Mouse (Mus musculus) left cerebral cortex, adult 2 months (tissue): ENCODE data around the gene Smpx. TPM values are rescaled to one million over a fixed set of nuclear protein-coding genes. Genes with fewer than 3 reads are reported as not detected.

Experiments used
- DNase-seq, 2 experiments: peaks; one replicate each; pipeline ENCODE4 v3.0.0; 2021 to 2022; ENCODE audit warnings: low spot score in 2 of 2, mixed read lengths in 1 of 2; ENCODE audit errors: extremely low spot score in 1 of 2
- H3K27ac ChIP-seq: fragments of 200-600 bp; 2 replicates; pipeline ENCODE4 v1.8.1; 2022
- H3K4me3 ChIP-seq: fragments of 200-600 bp; 2 replicates; pipeline ENCODE4 v1.8.1; 2022
- CTCF ChIP-seq: fragments of 200-600 bp; IDR thresholded peaks from 2 replicates; pipeline ENCODE4 v1.8.1; 2022; ENCODE audit warnings: antibody characterized with exemption, mild to moderate bottlenecking, moderate library complexity
- intact Hi-C: fragments of 180-260 bp; cut with DNase I; formaldehyde crosslinking; loops from one replicate; pipeline ENCODE4 v1.15.1; 2025
- total RNA-seq, 2 experiments: library from RNA; stranded (reverse); gene quantifications; 2 replicates each; pipeline ENCODE4 v1.2.3; 2021

Gene Smpx
- total RNA-seq, 2 experiments from 2014 or later, result not detected

GRCm38 (mm10) chrX:157731658-157732314 is 33.1 kb downstream of the Smpx start:
- TF ChIP-seq CTCF, result peak; percentile 76
- peak; percentile 68 to 78 for DNase-seq
- intact Hi-C loops, result loop anchor here (1.0 to 10.0 kb wide), 6 partner anchors 306 to 1523 kb away; no protein-coding TSS in a partner anchor
- Histone ChIP-seq H3K27ac (peak overlapping the region; percentile 63; the same call in 1 of the 2 replicates), H3K4me3 (0 out of 2 replicates have a peak overlapping the region, but pooled peaks have one; percentile 2)

- no peak for TF ChIP-seq CTCF
- Histone ChIP-seq H3K4me3 (no peak overlapping the region), H3K27ac (0 out of 2 replicates have a peak overlapping the region, but pooled peaks have one; percentile 19)
- no peak for DNase-seq
- intact Hi-C loops, result loop anchor here (1.0 to 10.0 kb wide), 6 partner anchors 305 to 1522 kb away; no protein-coding TSS in a partner anchor
These were observed 33.6 kb downstream of the Smpx start for GRCm38 (mm10) chrX:157732346-157732745.

GRCm38 (mm10) chrX:157733836-157734235 is 35.1 kb downstream of the Smpx start:
- intact Hi-C loops, result loop anchor here (5.0 to 10.0 kb wide), 5 partner anchors 303 to 1521 kb away; no protein-coding TSS in a partner anchor
- no peak for TF ChIP-seq CTCF
- H3K4me3 ChIP-seq, result no peak overlapping the region
- peak overlapping the region; percentile 44; the same call in 1 of the 2 replicates for H3K27ac ChIP-seq
- DNase-seq, result no peak

GRCm38 (mm10) chrX:157734341-157734740 is 35.6 kb downstream of the Smpx start:
- DNase-seq, result no peak
- Histone ChIP-seq H3K4me3 (no peak overlapping the region), H3K27ac (peak overlapping the region; percentile 44; the same call in 1 of the 2 replicates)
- intact Hi-C loops, result loop anchor here (5.0 to 10.0 kb wide), 5 partner anchors 303 to 1520 kb away; no protein-coding TSS in a partner anchor
- TF ChIP-seq CTCF, result no peak

DNA sequence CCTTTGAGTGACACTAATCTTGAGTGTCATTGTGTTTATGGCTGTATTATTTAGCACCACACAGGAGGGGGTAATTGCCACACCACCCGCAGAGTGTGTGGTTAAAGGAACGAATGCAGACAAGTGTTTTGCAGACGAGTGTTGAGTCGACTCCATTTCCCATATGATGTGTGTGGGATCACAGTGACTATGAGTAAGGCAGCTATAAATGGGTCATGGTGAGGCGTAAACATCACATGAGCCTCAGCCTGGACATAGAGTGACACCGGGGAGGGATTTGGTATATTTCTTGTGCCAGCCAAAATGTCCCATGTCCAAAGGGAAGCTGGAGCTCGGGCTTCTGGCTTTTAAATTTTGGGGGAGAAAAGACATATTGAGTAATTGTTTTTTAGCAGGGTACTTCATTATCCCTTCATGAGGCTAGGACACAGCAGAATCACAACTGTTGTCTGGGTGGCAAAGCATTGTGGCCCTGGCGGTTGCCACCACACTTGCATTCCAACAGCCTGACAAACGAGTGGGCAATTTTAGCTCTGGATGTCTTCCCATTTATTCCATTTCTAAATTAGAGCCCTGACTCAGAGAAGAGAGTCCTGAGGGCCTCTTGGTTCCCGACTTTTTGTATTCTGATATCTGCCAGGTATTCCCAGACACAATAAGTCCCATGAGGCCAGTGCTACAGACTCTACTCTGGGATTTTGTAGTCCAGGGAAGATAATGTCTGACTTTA is 49.3 kb downstream of the Smpx start:
- Histone ChIP-seq H3K27ac (no peak overlapping the region), H3K4me3 (no peak overlapping the region)
- DNase-seq, result no peak
- no peak for TF ChIP-seq CTCF
- intact Hi-C loops, result no loop called here

DNA sequence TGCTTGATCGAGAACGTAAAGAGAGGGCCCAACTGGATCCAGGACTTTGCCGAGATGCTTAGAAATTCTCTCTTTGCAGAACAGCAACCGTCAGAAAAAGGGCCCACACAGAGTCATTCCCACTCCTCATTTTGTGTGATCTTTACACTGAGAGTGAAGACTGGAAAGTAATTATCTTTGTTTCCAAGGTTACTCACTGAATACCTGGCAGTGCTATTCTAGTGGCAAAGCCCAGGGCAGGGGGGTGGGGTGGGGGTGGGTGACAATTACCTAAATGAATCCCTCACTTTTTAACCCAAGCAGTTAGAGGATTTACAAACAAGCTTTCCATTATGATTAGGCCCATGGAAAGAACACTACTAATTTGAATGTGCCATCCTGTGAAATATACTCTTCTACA is 55.8 kb downstream of the Smpx start:
- DNase-seq, result no peak
- TF ChIP-seq CTCF, result no peak
- no peak overlapping the region for H3K4me3 ChIP-seq
- H3K27ac ChIP-seq, result no peak overlapping the region
- intact Hi-C loops, result no loop called here

- Histone ChIP-seq H3K27ac (no peak overlapping the region), H3K4me3 (no peak overlapping the region)
- DNase-seq, result no peak
- TF ChIP-seq CTCF, result no peak
- intact Hi-C loops, result no loop called here
These were observed 63.8 kb downstream of the Smpx start for GRCm38 (mm10) chrX:157762542-157762941.

- Histone ChIP-seq H3K27ac (no peak overlapping the region), H3K4me3 (no peak overlapping the region)
- DNase-seq, result no peak
- TF ChIP-seq CTCF, result no peak
- intact Hi-C loops, result no loop called here
These were observed 103.0 kb downstream of the Smpx start for GRCm38 (mm10) chrX:157801669-157802068.

Other genes with a start within 250 kb of the Smpx start
- gene Sms, start 206.6 kb upstream of the Smpx start, total RNA-seq, result 10 to 100 TPM; 68.3 to 81.5 TPM
- 1 to 10 TPM in 1 of 2 experiments, not detected in 1; 1.2 TPM for gene Yy2, start 129.9 kb upstream of the Smpx start, total RNA-seq
- 10 to 100 TPM; 25.3 to 31.7 TPM for gene Mbtps2, start 100.2 kb upstream of the Smpx start, total RNA-seq
- under 1 TPM in 1 of 2 experiments, not detected in 1; 0.16 TPM for gene Klhl34, start 119.5 kb downstream of the Smpx start, total RNA-seq